Mouse (Mus musculus) frontal cortex, adult (tissue): ENCODE data around the gene Mettl16.
A peak's percentile ranks its signal among the peaks of the same experiment; 100 is the strongest.

ENCODE experiments used
- ATAC-seq: cut with Nextera tagmentation; 2 replicates; pipeline ENCODE4 v1.9.2; 2017; ENCODE audit warnings: mild to moderate bottlenecking, moderate library complexity, mixed read lengths; ENCODE audit not compliant: low TSS enrichment

The Mettl16 gene

GRCm38 (mm10) chr11:74831606-74832451 lies 61.2 kb downstream of the Mettl16 start:
- ATAC-seq: peak; percentile 42

- peak; percentile 4; the same call in 1 of the 2 replicates for ATAC-seq
Observed at GRCm38 (mm10) chr11:74832503-74833143, 62.0 kb downstream of the Mettl16 start.

GRCm38 (mm10) chr11:74833536-74834358 lies 63.1 kb downstream of the Mettl16 start:
- ATAC-seq: no peak

- no peak for ATAC-seq
Observed at GRCm38 (mm10) chr11:74834359-74834638, 63.7 kb downstream of the Mettl16 start.

- no peak for ATAC-seq
Observed at GRCm38 (mm10) chr11:74834650-74835277, 64.1 kb downstream of the Mettl16 start.

GRCm38 (mm10) chr11:74835593-74836224 lies 65.1 kb downstream of the Mettl16 start:
- ATAC-seq: no peak

- ATAC-seq: no peak
Observed at GRCm38 (mm10) chr11:74836225-74837055, 65.8 kb downstream of the Mettl16 start.

- ATAC-seq: no peak
Observed at GRCm38 (mm10) chr11:74837056-74837693, 66.5 kb downstream of the Mettl16 start.

- ATAC-seq: peak; percentile 60
Observed at GRCm38 (mm10) chr11:74837694-74838431, 67.2 kb downstream of the Mettl16 start.

- ATAC-seq: peak; percentile 16
Observed at GRCm38 (mm10) chr11:74838441-74838840, 67.8 kb downstream of the Mettl16 start.

- peak; percentile 59 for ATAC-seq
Observed at GRCm38 (mm10) chr11:74838971-74839370, 68.3 kb downstream of the Mettl16 start.

GRCm38 (mm10) chr11:74839860-74840715 lies 69.5 kb downstream of the Mettl16 start:
- ATAC-seq: no peak

GRCm38 (mm10) chr11:74840739-74841138 lies 70.1 kb downstream of the Mettl16 start:
- ATAC-seq: no peak

GRCm38 (mm10) chr11:74841366-74841765 lies 70.7 kb downstream of the Mettl16 start:
- ATAC-seq: no peak

- no peak for ATAC-seq
Observed at GRCm38 (mm10) chr11:74842045-74842444, 71.4 kb downstream of the Mettl16 start.

- no peak for ATAC-seq
Observed at GRCm38 (mm10) chr11:74842656-74843434, 72.2 kb downstream of the Mettl16 start.

GRCm38 (mm10) chr11:74843435-74843714 lies 72.7 kb downstream of the Mettl16 start:
- no peak for ATAC-seq

GRCm38 (mm10) chr11:74843761-74844160 lies 73.1 kb downstream of the Mettl16 start:
- ATAC-seq: no peak
